Mouse (Mus musculus) megakaryocyte, embryonic 14.5 days (primary cell): ENCODE results near the gene Plscr1. TPM values are rescaled to one million over a fixed set of nuclear protein-coding genes. Genes with fewer than 3 reads are reported as not detected.

Source experiments
- H3K27me3 ChIP-seq: replicated peaks from 2 replicates; pipeline ENCODE3; 2012; ENCODE audit warnings: inconsistent platforms
- H3K36me3 ChIP-seq: replicated peaks from 2 replicates; pipeline ENCODE3; 2012; ENCODE audit warnings: low read length, inconsistent platforms, mixed read lengths
- H3K4me1 ChIP-seq: 2 replicates; pipeline ENCODE4 v1.6.1; 2012; ENCODE audit warnings: inconsistent platforms
- H3K4me3 ChIP-seq: replicated peaks from 2 replicates; pipeline ENCODE3; 2012; ENCODE audit warnings: moderate library complexity, mild to moderate bottlenecking, inconsistent platforms
- H3K9me3 ChIP-seq: 2 replicates; pipeline ENCODE4 v1.6.1; 2012; ENCODE audit warnings: inconsistent platforms
- FLI1 ChIP-seq: IDR thresholded peaks from 2 replicates; pipeline ENCODE4 v1.6.1; 2012; ENCODE audit warnings: low read length, inconsistent platforms, mixed read lengths
- GATA1 ChIP-seq: IDR thresholded peaks from 3 replicates; pipeline ENCODE4 v1.6.1; 2012; ENCODE audit warnings: mixed read lengths, low read length, inconsistent platforms, borderline replicate concordance
- polyA plus RNA-seq: library from polyadenylated mRNA; stranded (reverse); fragments of >175 nt; gene quantifications from 2 replicates; pipeline ENCODE4 v1.2.3, GENCODE M21; 2012; ENCODE audit warnings: low replicate concordance; ENCODE audit not compliant: insufficient read depth

Plscr1 gene
- polyA plus RNA-seq, result 179 and 363 TPM in 2 replicates

- TF ChIP-seq FLI1 (no peak), GATA1 (no peak)
- Histone ChIP-seq H3K4me3 (peak within 1 kb of the TSS; percentile 95), H3K9me3 (no peaks in the 10 kb centered on the region), H3K27me3 (no peaks in the 10 kb centered on the region), H3K36me3 (peaks cover 15% of the 10 kb centered on the region), H3K4me1 (peaks cover 23% of the 10 kb centered on the region)
Measured at GRCm38 (mm10) chr9:92249447-92249852, at the start of gene Plscr1. Plscr1 (plus strand) TSS chr9:92249750.

- H3K27me3 ChIP-seq, result no peaks in the 10 kb centered on the region
- peaks cover 5% of the 10 kb centered on the region for H3K4me1 ChIP-seq
- no peak for TF ChIP-seq GATA1
- TF ChIP-seq FLI1, result no peak
- H3K9me3 ChIP-seq, result no peaks in the 10 kb centered on the region
- H3K36me3 ChIP-seq, result no peaks in the 10 kb centered on the region
- H3K4me3 ChIP-seq, result no peak overlapping the region
Measured at GRCm38 (mm10) chr9:92204397-92204796, 45.2 kb upstream of the Plscr1 start.

GRCm38 (mm10) chr9:92207307-92207706, 42.2 kb upstream of the Plscr1 start:
- no peaks in the 10 kb centered on the region for H3K27me3 ChIP-seq
- H3K9me3 ChIP-seq, result no peaks in the 10 kb centered on the region
- H3K36me3 ChIP-seq, result no peaks in the 10 kb centered on the region
- peak overlapping the region; percentile 87 for H3K4me3 ChIP-seq
- H3K4me1 ChIP-seq, result peaks cover 17% of the 10 kb centered on the region
- no peak for TF ChIP-seq GATA1
- no peak for TF ChIP-seq FLI1

- Histone ChIP-seq H3K4me3 (peak overlapping the region; percentile 83), H3K4me1 (peaks cover 17% of the 10 kb centered on the region), H3K36me3 (no peaks in the 10 kb centered on the region), H3K27me3 (no peaks in the 10 kb centered on the region), H3K9me3 (no peaks in the 10 kb centered on the region)
- TF ChIP-seq FLI1, result no peak
- TF ChIP-seq GATA1, result no peak
Measured at GRCm38 (mm10) chr9:92207757-92208156, 41.8 kb upstream of the Plscr1 start.

GRCm38 (mm10) chr9:92209850-92210249, 39.7 kb upstream of the Plscr1 start:
- Histone ChIP-seq H3K4me1 (peaks cover 23% of the 10 kb centered on the region), H3K36me3 (no peaks in the 10 kb centered on the region), H3K4me3 (no peak overlapping the region), H3K27me3 (no peaks in the 10 kb centered on the region), H3K9me3 (no peaks in the 10 kb centered on the region)
- TF ChIP-seq GATA1 (no peak), FLI1 (no peak)

GRCm38 (mm10) chr9:92210386-92210967, 39.1 kb upstream of the Plscr1 start:
- H3K9me3 ChIP-seq, result no peaks in the 10 kb centered on the region
- H3K36me3 ChIP-seq, result no peaks in the 10 kb centered on the region
- H3K4me1 ChIP-seq, result peaks cover 23% of the 10 kb centered on the region
- TF ChIP-seq FLI1, result no peak
- no peak for TF ChIP-seq GATA1
- H3K4me3 ChIP-seq, result no peak overlapping the region
- H3K27me3 ChIP-seq, result no peaks in the 10 kb centered on the region

GRCm38 (mm10) chr9:92211048-92211447, 38.5 kb upstream of the Plscr1 start:
- Histone ChIP-seq H3K36me3 (no peaks in the 10 kb centered on the region), H3K4me3 (no peak overlapping the region), H3K27me3 (no peaks in the 10 kb centered on the region), H3K9me3 (no peaks in the 10 kb centered on the region), H3K4me1 (peaks cover 23% of the 10 kb centered on the region)
- TF ChIP-seq GATA1, result no peak
- TF ChIP-seq FLI1, result no peak

- peaks cover 37% of the 10 kb centered on the region for H3K4me1 ChIP-seq
- TF ChIP-seq GATA1 (no peak), FLI1 (no peak)
- H3K27me3 ChIP-seq, result no peaks in the 10 kb centered on the region
- no peak overlapping the region for H3K4me3 ChIP-seq
- H3K36me3 ChIP-seq, result no peaks in the 10 kb centered on the region
- no peaks in the 10 kb centered on the region for H3K9me3 ChIP-seq
Measured at GRCm38 (mm10) chr9:92217484-92217883, 32.1 kb upstream of the Plscr1 start.

GRCm38 (mm10) chr9:92217896-92218295, 31.7 kb upstream of the Plscr1 start:
- H3K4me3 ChIP-seq, result no peak overlapping the region
- no peak for TF ChIP-seq GATA1
- TF ChIP-seq FLI1, result no peak
- peaks cover 37% of the 10 kb centered on the region for H3K4me1 ChIP-seq
- no peaks in the 10 kb centered on the region for H3K27me3 ChIP-seq
- no peaks in the 10 kb centered on the region for H3K36me3 ChIP-seq
- H3K9me3 ChIP-seq, result no peaks in the 10 kb centered on the region

- no peak overlapping the region for H3K4me3 ChIP-seq
- peaks cover 41% of the 10 kb centered on the region for H3K4me1 ChIP-seq
- no peak for TF ChIP-seq FLI1
- TF ChIP-seq GATA1, result no peak
- no peaks in the 10 kb centered on the region for H3K36me3 ChIP-seq
- H3K9me3 ChIP-seq, result no peaks in the 10 kb centered on the region
- no peaks in the 10 kb centered on the region for H3K27me3 ChIP-seq
Measured at GRCm38 (mm10) chr9:92220151-92220550, 29.4 kb upstream of the Plscr1 start.

GRCm38 (mm10) chr9:92221480-92221879, 28.1 kb upstream of the Plscr1 start:
- Histone ChIP-seq H3K9me3 (no peaks in the 10 kb centered on the region), H3K27me3 (no peaks in the 10 kb centered on the region), H3K36me3 (no peaks in the 10 kb centered on the region), H3K4me1 (peaks cover 51% of the 10 kb centered on the region), H3K4me3 (no peak overlapping the region)
- no peak for TF ChIP-seq FLI1
- TF ChIP-seq GATA1, result no peak
